Mouse (Mus musculus): ENCODE measurements around the gene Slamf1. TPM values are rescaled to one million over a fixed set of nuclear protein-coding genes. Genes with fewer than 3 reads are reported as not detected.

The Slamf1 gene
- total and polyA plus RNA-seq, 3 experiments: 0.73 to 1.3 TPM; not detected in 1

DNA sequence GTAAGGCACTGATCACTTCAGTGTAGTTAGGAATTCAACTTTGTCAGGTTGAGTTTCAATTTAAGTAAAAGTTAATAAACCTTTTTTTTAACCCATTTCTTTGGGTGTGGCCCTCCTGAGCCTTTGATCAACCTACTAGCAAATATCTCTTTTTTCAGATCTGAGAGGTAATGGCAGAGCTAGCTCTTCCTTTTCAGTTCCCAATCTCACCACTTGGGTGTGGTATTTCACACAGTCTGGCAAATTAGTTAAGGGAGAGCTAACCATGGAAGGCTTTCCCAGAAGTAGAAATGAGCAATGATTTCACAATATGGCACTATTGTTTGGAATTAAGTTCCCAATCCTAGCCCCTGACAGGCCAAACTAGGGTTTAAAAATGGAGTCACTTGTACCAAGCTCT, 59.2 kb downstream of the Slamf1 start:
- Histone ChIP-seq H3K4me1 (ENCODE audit: control insufficient read depth in 1 of 2, insufficient read depth in 2 of 2, low read length in 2 of 2) (peaks cover 0 to 3% of the 10 kb centered on the region in 2 experiments; a peak in 1 of 4 replicates), H3K9ac (ENCODE audit: control insufficient read depth, low read depth, low read length, poor library complexity, severe bottlenecking) (no peak overlapping the region), H3K4me3 (ENCODE audit: control insufficient read depth in 1 of 2, insufficient read depth in 1 of 2, low read depth in 2 of 2, low read length in 2 of 2) (no peak overlapping the region), H3K27me3 (ENCODE audit: control insufficient read depth in 1 of 2, insufficient read depth in 2 of 2, low read length in 2 of 2) (no peaks in the 10 kb centered on the region), H3K9me3 (replicated peaks; ENCODE audit: insufficient read depth, low read length) (no peaks in the 10 kb centered on the region), H3K36me3 (ENCODE audit: control insufficient read depth in 1 of 2, insufficient read depth in 2 of 2, low read length in 2 of 2) (no peaks in the 10 kb centered on the region; a peak in 2 of 4 replicates), H3K79me2 (ENCODE audit: control insufficient read depth, insufficient read depth, low read length, poor library complexity) (no peaks in the 10 kb centered on the region), H3K27ac (ENCODE audit: control insufficient read depth, low read depth, low read length) (no peak overlapping the region)
- peak; percentile 70 for DNase-seq (ENCODE audit: low read depth, low spot score)
- TF ChIP-seq NRF1 (IDR thresholded peaks at IDR 0.05; ENCODE audit: insufficient read depth, low read depth, low read length, poor library complexity, severe bottlenecking) (no peak), ETS1 (IDR thresholded peaks at IDR 0.05; ENCODE audit: low read depth, low read length) (no peak), SIN3A (IDR thresholded peaks at IDR 0.05; ENCODE audit: low read length) (no peak), GATA1 (IDR thresholded peaks at IDR 0.05; ENCODE audit: low read depth, low read length) (peak; percentile 73), NELFE (IDR thresholded peaks at IDR 0.05; ENCODE audit: low read depth, low read length) (no peak), ELF1 (IDR thresholded peaks at IDR 0.05; ENCODE audit: low read depth, low read length) (no peak), MXI1 (IDR thresholded peaks at IDR 0.05; ENCODE audit: low read depth, low read length) (no peak), ZNF384 (IDR thresholded peaks at IDR 0.05; ENCODE audit: low read depth, low read length) (no peak), POLR2AphosphoS5 (IDR thresholded peaks at IDR 0.05; ENCODE audit: borderline replicate concordance, low read depth, low read length) (no peak), EP300 (IDR thresholded peaks at IDR 0.05; ENCODE audit: low read depth in 1 of 2, low read length in 2 of 2) (no peak), POLR2AphosphoS2 (IDR thresholded peaks at IDR 0.05; ENCODE audit: low read length) (no peak), HCFC1 (IDR thresholded peaks at IDR 0.05; ENCODE audit: low read depth, low read length) (no peak), MYB (IDR thresholded peaks at IDR 0.05; ENCODE audit: low read depth, low read length) (no peak), RCOR1 (IDR thresholded peaks at IDR 0.05; ENCODE audit: low read depth, low read length) (no peak), GABPA (IDR thresholded peaks at IDR 0.05; ENCODE audit: low read depth, low read length) (no peak), SMC3 (IDR thresholded peaks at IDR 0.05; ENCODE audit: low read depth, low read length) (peak; percentile 88), MAFK (IDR thresholded peaks at IDR 0.05; ENCODE audit: borderline replicate concordance, low read depth, low read length) (no peak), BHLHE40 (IDR thresholded peaks at IDR 0.05; ENCODE audit: borderline replicate concordance, low read depth, low read length) (no peak), ZMIZ1 (IDR thresholded peaks at IDR 0.05; ENCODE audit: low read depth, low read length) (no peak), E2F4 (IDR thresholded peaks at IDR 0.05; ENCODE audit: borderline replicate concordance, low read depth, low read length) (no peak), TCF12 (IDR thresholded peaks at IDR 0.05; ENCODE audit: low read depth, low read length) (no peak), RAD21 (IDR thresholded peaks at IDR 0.05; ENCODE audit: low read depth, low read length) (peak; percentile 85), ZC3H11A (IDR thresholded peaks at IDR 0.05; ENCODE audit: low read depth, low read length) (peak; percentile 89), JUND (IDR thresholded peaks at IDR 0.05; ENCODE audit: low read depth, low read length) (no peak), CHD1 (IDR thresholded peaks at IDR 0.05; ENCODE audit: low read depth, low read length) (no peak), CTCF (IDR thresholded peaks at IDR 0.05 in 2 of 3, conservative IDR thresholded peaks at IDR 0.05 in 1 of 3; ENCODE audit: control insufficient read depth in 1 of 3, insufficient read depth in 1 of 3, low read depth in 2 of 3, low read length in 3 of 3, poor library complexity in 1 of 3, severe bottlenecking in 1 of 3) (peak in 2 of 3 experiments; percentile 66 to 79; a peak in 4 of 6 replicates), POLR2A (IDR thresholded peaks at IDR 0.05; ENCODE audit: control insufficient read depth in 1 of 2, insufficient read depth in 1 of 2, low read depth in 1 of 2, low read length in 2 of 2, poor library complexity in 1 of 2) (no peak), USF1 (IDR thresholded peaks at IDR 0.05; ENCODE audit: low read depth, low read length) (no peak), UBTF (IDR thresholded peaks at IDR 0.05; ENCODE audit: borderline replicate concordance, insufficient read depth, low read depth, low read length) (no peak), MAX (IDR thresholded peaks at IDR 0.05; ENCODE audit: low read length) (no peak), KAT2A (conservative IDR thresholded peaks at IDR 0.05; ENCODE audit: low read depth, low read length) (no peak), MYC (IDR thresholded peaks at IDR 0.05; ENCODE audit: low read depth, low read length) (no peak), CHD2 (IDR thresholded peaks at IDR 0.05; ENCODE audit: low read length) (no peak)

Data from MEL (cell line).